Mouse (Mus musculus): ENCODE data around the gene Hdlbp. TPM values are rescaled to one million over a fixed set of nuclear protein-coding genes. Genes with fewer than 3 reads are reported as not detected.

The Hdlbp gene
- total and polyA plus RNA-seq, 3 experiments: 141 to 1,954 (median 271) TPM

DNA sequence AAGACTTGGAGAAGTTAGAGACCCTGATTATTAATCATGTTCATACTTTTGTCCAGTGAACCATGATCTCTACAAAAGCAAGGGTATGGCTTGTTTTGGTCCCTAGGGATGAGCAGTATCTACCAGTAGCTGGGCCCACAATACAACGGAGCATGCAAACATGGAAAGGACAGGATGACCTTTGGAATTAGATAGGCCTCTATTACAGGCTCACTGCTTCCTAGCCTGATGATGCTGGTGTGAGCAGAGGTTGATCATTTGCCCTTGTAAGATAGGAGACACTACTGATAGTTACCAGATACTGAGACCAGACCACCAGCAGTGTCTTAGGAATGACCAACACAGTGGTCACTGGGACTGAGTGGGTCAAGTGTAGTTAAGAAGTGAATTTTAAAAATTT lies 39.3 kb downstream of the Hdlbp start:
- no peaks in the 10 kb centered on the region for H3K27me3 ChIP-seq (ENCODE audit: control insufficient read depth in 1 of 2, insufficient read depth in 2 of 2, low read length in 2 of 2)
- no peak for DNase-seq (ENCODE audit: low read depth, low spot score)
- TF ChIP-seq USF1 (IDR thresholded peaks at IDR 0.05; ENCODE audit: low read depth, low read length): no peak
- no peak for TF ChIP-seq SIN3A (IDR thresholded peaks at IDR 0.05; ENCODE audit: low read length)
- TF ChIP-seq GABPA (IDR thresholded peaks at IDR 0.05; ENCODE audit: low read depth, low read length): no peak
- TF ChIP-seq EP300 (IDR thresholded peaks at IDR 0.05; ENCODE audit: low read depth in 1 of 2, low read length in 2 of 2): no peak
- TF ChIP-seq ZC3H11A (IDR thresholded peaks at IDR 0.05; ENCODE audit: low read depth, low read length): no peak
- no peak for TF ChIP-seq NRF1 (IDR thresholded peaks at IDR 0.05; ENCODE audit: insufficient read depth, low read depth, low read length, poor library complexity, severe bottlenecking)
- TF ChIP-seq MEF2A (IDR thresholded peaks at IDR 0.05; ENCODE audit: extremely low read depth, insufficient replicate concordance, low read depth, low read length, poor library complexity, severe bottlenecking): no peak
- no peak for TF ChIP-seq ETS1 (IDR thresholded peaks at IDR 0.05; ENCODE audit: low read depth, low read length)
- TF ChIP-seq POLR2AphosphoS2 (IDR thresholded peaks at IDR 0.05; ENCODE audit: low read length): no peak
- no peak for TF ChIP-seq E2F4 (IDR thresholded peaks at IDR 0.05; ENCODE audit: borderline replicate concordance, low read depth, low read length)
- TF ChIP-seq ZNF384 (IDR thresholded peaks at IDR 0.05; ENCODE audit: low read depth, low read length): no peak
- no peak for TF ChIP-seq UBTF (IDR thresholded peaks at IDR 0.05; ENCODE audit: borderline replicate concordance, insufficient read depth, low read depth, low read length)
- no peak for TF ChIP-seq POLR2A (IDR thresholded peaks at IDR 0.05; ENCODE audit: control insufficient read depth in 1 of 2, insufficient read depth in 1 of 2, low read depth in 1 of 2, low read length in 2 of 2, poor library complexity in 1 of 2)
- no peak for TF ChIP-seq MAZ (IDR thresholded peaks at IDR 0.05; ENCODE audit: low read depth, low read length)
- no peak for TF ChIP-seq GATA1 (IDR thresholded peaks at IDR 0.05; ENCODE audit: low read depth, low read length)
- TF ChIP-seq CTCF (IDR thresholded peaks at IDR 0.05 in 2 of 3, conservative IDR thresholded peaks at IDR 0.05 in 1 of 3; ENCODE audit: control insufficient read depth in 1 of 3, insufficient read depth in 1 of 3, low read depth in 2 of 3, low read length in 3 of 3, poor library complexity in 1 of 3, severe bottlenecking in 1 of 3): no peak
- no peak for TF ChIP-seq CHD2 (IDR thresholded peaks at IDR 0.05; ENCODE audit: low read length)
- TF ChIP-seq ZKSCAN1 (IDR thresholded peaks at IDR 0.05; ENCODE audit: low read depth, low read length): no peak

DNA sequence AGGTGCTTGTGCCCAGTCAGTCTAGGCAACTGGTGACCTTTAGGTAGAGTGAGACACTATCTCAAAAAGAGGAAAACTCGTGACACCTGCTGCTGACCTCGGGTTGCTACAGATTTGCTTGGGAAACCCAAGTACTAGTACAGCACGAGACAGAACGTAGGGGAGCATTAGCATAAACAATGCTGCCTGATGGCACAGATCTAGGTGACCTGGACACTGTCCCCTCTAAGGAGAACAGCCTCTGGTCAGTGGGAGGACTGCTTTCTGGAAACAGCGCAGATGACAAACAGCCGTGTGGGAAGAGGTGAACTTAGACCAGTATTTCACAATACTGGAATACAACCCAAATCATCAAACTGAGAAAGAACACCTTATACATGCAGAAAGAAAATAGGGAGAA lies 46.5 kb downstream of the Hdlbp start:
- no peaks in the 10 kb centered on the region; the same call in 1 of the 2 replicates for H3K79me2 ChIP-seq (ENCODE audit: control insufficient read depth, insufficient read depth, low read length, poor library complexity)
- H3K4me1 ChIP-seq (ENCODE audit: control insufficient read depth in 1 of 2, insufficient read depth in 2 of 2, low read length in 2 of 2): no peaks in the 10 kb centered on the region
- H3K27ac ChIP-seq (ENCODE audit: control insufficient read depth, low read depth, low read length): no peak overlapping the region
- TF ChIP-seq NRF1 (IDR thresholded peaks at IDR 0.05; ENCODE audit: insufficient read depth, low read depth, low read length, poor library complexity, severe bottlenecking) (no peak), UBTF (IDR thresholded peaks at IDR 0.05; ENCODE audit: borderline replicate concordance, insufficient read depth, low read depth, low read length) (no peak), KAT2A (conservative IDR thresholded peaks at IDR 0.05; ENCODE audit: low read depth, low read length) (no peak), E2F4 (IDR thresholded peaks at IDR 0.05; ENCODE audit: borderline replicate concordance, low read depth, low read length) (no peak), TBP (IDR thresholded peaks at IDR 0.05; ENCODE audit: low read depth, low read length) (no peak), EP300 (IDR thresholded peaks at IDR 0.05; ENCODE audit: low read depth in 1 of 2, low read length in 2 of 2) (no peak), TCF12 (IDR thresholded peaks at IDR 0.05; ENCODE audit: low read depth, low read length) (no peak)
- no peaks in the 10 kb centered on the region for H3K9me3 ChIP-seq (replicated peaks; ENCODE audit: insufficient read depth, low read length)
- peaks cover 2 to 77% of the 10 kb centered on the region in 2 experiments; a peak in 3 of 4 replicates for H3K36me3 ChIP-seq (ENCODE audit: control insufficient read depth in 1 of 2, insufficient read depth in 2 of 2, low read length in 2 of 2)
- DNase-seq (ENCODE audit: low read depth, low spot score): no peak
- no peak overlapping the region for H3K4me3 ChIP-seq (ENCODE audit: control insufficient read depth in 1 of 2, insufficient read depth in 1 of 2, low read depth in 2 of 2, low read length in 2 of 2)
- H3K27me3 ChIP-seq (ENCODE audit: control insufficient read depth in 1 of 2, insufficient read depth in 2 of 2, low read length in 2 of 2): no peaks in the 10 kb centered on the region
- no peak overlapping the region for H3K9ac ChIP-seq (ENCODE audit: control insufficient read depth, low read depth, low read length, poor library complexity, severe bottlenecking)

More for the DNA sequence above, 39.3 kb downstream of the Hdlbp start:
- H3K9ac ChIP-seq (ENCODE audit: control insufficient read depth, low read depth, low read length, poor library complexity, severe bottlenecking): no peak overlapping the region
- H3K4me3 ChIP-seq (ENCODE audit: control insufficient read depth in 1 of 2, insufficient read depth in 1 of 2, low read depth in 2 of 2, low read length in 2 of 2): no peak overlapping the region
- peaks cover 18 to 61% of the 10 kb centered on the region in 2 experiments for H3K36me3 ChIP-seq (ENCODE audit: control insufficient read depth in 1 of 2, insufficient read depth in 2 of 2, low read length in 2 of 2)
- no peak overlapping the region for H3K27ac ChIP-seq (ENCODE audit: control insufficient read depth, low read depth, low read length)
- H3K9me3 ChIP-seq (replicated peaks; ENCODE audit: insufficient read depth, low read length): no peaks in the 10 kb centered on the region
- peaks cover 0 to 8% of the 10 kb centered on the region in 2 experiments; a peak in 3 of 4 replicates for H3K4me1 ChIP-seq (ENCODE audit: control insufficient read depth in 1 of 2, insufficient read depth in 2 of 2, low read length in 2 of 2)
- H3K79me2 ChIP-seq (ENCODE audit: control insufficient read depth, insufficient read depth, low read length, poor library complexity): peaks cover 21% of the 10 kb centered on the region
